Mouse (Mus musculus): ENCODE measurements around the gene Samd8. TPM values are rescaled to one million over a fixed set of nuclear protein-coding genes. Genes with fewer than 3 reads are reported as not detected.

Gene Samd8
- polyA plus RNA-seq, 1 experiment from 2014 or later, result 13.7 TPM

- peaks cover 24% of the 10 kb centered on the region for H3K36me3 ChIP-seq (ENCODE audit: control insufficient read depth, insufficient read depth, low read length)
- no peaks in the 10 kb centered on the region for H3K9me3 ChIP-seq (replicated peaks; ENCODE audit: control insufficient read depth, low read length)
- H3K4me2 ChIP-seq (ENCODE audit: low read depth, low read length), result peak overlapping the region; percentile 100
- H3K27ac ChIP-seq (ENCODE audit: low read length), result peak overlapping the region; percentile 81
- 0 out of 2 replicates have a peak, but pooled peaks cover 17% of the 10 kb centered on the region for H3K4me1 ChIP-seq (ENCODE audit: control insufficient read depth, insufficient read depth, low read length)
- peak overlapping the region; percentile 82 for H3K9ac ChIP-seq (ENCODE audit: low read length)
- ATAC-seq (ENCODE audit: insufficient read depth, low FRiP score), result peak; percentile 45
- H3K27me3 ChIP-seq (ENCODE audit: control insufficient read depth, insufficient read depth, low read length), result no peaks in the 10 kb centered on the region
- WGBS, result 1% methylated on average over 50 of the region's 50 CpGs
- peak overlapping the region; percentile 79 for H3K4me3 ChIP-seq (replicated peaks; ENCODE audit: low read length)
These were observed 97.2 kb downstream of the Samd8 start for GRCm38 (mm10) chr14:21847381-21848165.

Other genes with a start within 250 kb of the Samd8 start
- 0.81 TPM in 1 of 2 replicates, not detected in the other for gene Dupd1, start 36.0 kb upstream of the Samd8 start, polyA plus RNA-seq (2015; fragmentation: Nextera tagmentation; extraction: Ambion mirVana)
- gene Dusp13, start 650 bp downstream of the Samd8 start, polyA plus RNA-seq (2015; fragmentation: Nextera tagmentation; extraction: Ambion mirVana), result 0.84 TPM in 1 of 2 replicates, not detected in the other
- 289 and 297 TPM in 2 replicates for gene Vdac2, start 74.7 kb downstream of the Samd8 start, polyA plus RNA-seq (2015; fragmentation: Nextera tagmentation; extraction: Ambion mirVana)
- 36.8 and 39.0 TPM in 2 replicates for gene Comtd1, start 98.4 kb downstream of the Samd8 start, polyA plus RNA-seq (2015; fragmentation: Nextera tagmentation; extraction: Ambion mirVana)
- gene Zfp503, start 239.1 kb downstream of the Samd8 start, polyA plus RNA-seq (2015; fragmentation: Nextera tagmentation; extraction: Ambion mirVana), result 7.1 and 10.1 TPM in 2 replicates